Mouse (Mus musculus) inflammation-experienced regulatory T-cells, adult 16 weeks (primary cell): ENCODE results near the gene Mknk2. TPM values are rescaled to one million over a fixed set of nuclear protein-coding genes. Genes with fewer than 3 reads are reported as not detected.

ENCODE experiments used
- polyA plus RNA-seq: library from polyadenylated mRNA; unstranded; fragments of 100-300 nt; shearing (Covaris generic); gene quantifications from one replicate; pipeline ENCODE4 v1.2.1, GENCODE M21; 2017

Mknk2 gene
- polyA plus RNA-seq, result 17.5 TPM

GRCm38 (mm10) chr10:80677942-80678436, at the start of gene Mknk2:
Mknk2 (minus strand) TSS chr10:80678112.

GRCm38 (mm10) chr10:80701721-80702535, 24.0 kb upstream of the Mknk2 start, which contains the start of the genes Mob3a and Izumo4:
Mob3a (minus strand) TSS chr10:80701977.
Izumo4 (plus strand) TSS chr10:80702184.

GRCm38 (mm10) chr10:80656863-80657623, 20.9 kb downstream of the Mknk2 start, which contains the start of gene Btbd2:
Btbd2 (minus strand) TSS chr10:80657071.

GRCm38 (mm10) chr10:80622661-80623456, 55.1 kb downstream of the Mknk2 start, which contains the start of gene Csnk1g2:
Csnk1g2 (plus strand) TSS chr10:80622838.

Other genes with a start within 250 kb of the Mknk2 start
- 31.6 TPM for gene Tcf3, start 244.5 kb downstream of the Mknk2 start, polyA plus RNA-seq
- not detected for gene Onecut3, start 183.3 kb downstream of the Mknk2 start, polyA plus RNA-seq
- gene Atp8b3, start 139.0 kb downstream of the Mknk2 start, polyA plus RNA-seq, result not detected
- gene Rexo1, start 116.6 kb downstream of the Mknk2 start, polyA plus RNA-seq, result 59.7 TPM
- gene Klf16, start 100.8 kb downstream of the Mknk2 start, polyA plus RNA-seq, result 1.1 TPM
- 36.0 TPM for gene Abhd17a, start 87.8 kb downstream of the Mknk2 start, polyA plus RNA-seq
- 136 TPM for gene Scamp4, start 75.2 kb downstream of the Mknk2 start, polyA plus RNA-seq
- gene Adat3, start 75.2 kb downstream of the Mknk2 start, polyA plus RNA-seq, result 6.4 TPM
- gene Gm49322, start 72.1 kb downstream of the Mknk2 start, polyA plus RNA-seq, result 10.5 TPM
- gene Csnk1g2, start 55.3 kb downstream of the Mknk2 start, polyA plus RNA-seq, result 9.8 TPM
- gene Btbd2, start 21.0 kb downstream of the Mknk2 start, polyA plus RNA-seq, result 4.6 TPM
- 426 TPM for gene Mob3a, start 23.9 kb upstream of the Mknk2 start, polyA plus RNA-seq
- gene Izumo4, start 24.1 kb upstream of the Mknk2 start, polyA plus RNA-seq, result 188 TPM
- 52.0 TPM for gene Ap3d1, start 64.2 kb upstream of the Mknk2 start, polyA plus RNA-seq
- 9.4 TPM for gene Dot1l, start 77.1 kb upstream of the Mknk2 start, polyA plus RNA-seq
- gene Sf3a2, start 120.1 kb upstream of the Mknk2 start, polyA plus RNA-seq, result 68.2 TPM
- gene Plekhj1, start 120.5 kb upstream of the Mknk2 start, polyA plus RNA-seq, result 259 TPM
- gene Amh, start 127.1 kb upstream of the Mknk2 start, polyA plus RNA-seq, result not detected
- not detected for gene Jsrp1, start 135.4 kb upstream of the Mknk2 start, polyA plus RNA-seq
- 2,156 TPM for gene Oaz1, start 148.5 kb upstream of the Mknk2 start, polyA plus RNA-seq
- not detected for gene Lingo3, start 165.9 kb upstream of the Mknk2 start, polyA plus RNA-seq
- 200 TPM for gene Lsm7, start 177.1 kb upstream of the Mknk2 start, polyA plus RNA-seq
- 39.7 TPM for gene Sppl2b, start 177.2 kb upstream of the Mknk2 start, polyA plus RNA-seq
- not detected for gene Tmprss9, start 193.7 kb upstream of the Mknk2 start, polyA plus RNA-seq
- 243 TPM for gene Timm13, start 222.9 kb upstream of the Mknk2 start, polyA plus RNA-seq
- gene Lmnb2, start 240.1 kb upstream of the Mknk2 start, polyA plus RNA-seq, result 18.9 TPM